Mouse (Mus musculus): Measurements from ENCODE around the gene Rsph4a. TPM values are rescaled to one million over a fixed set of nuclear protein-coding genes. Genes with fewer than 3 reads are reported as not detected.
"Not testable (repeated sequence)": the region's sequence is repeated elsewhere in the genome, so short reads cannot be mapped to it uniquely, and the experiment has no call there.

The Rsph4a gene
- 0.05 TPM in 1 of 2 replicates, not detected in the other for polyA plus RNA-seq (2016; fragmentation: Nextera tagmentation; extraction: Ambion mirVana)

GRCm38 (mm10) chr10:33904530-33905481 is at the start of gene Rsph4a:
Gene Rsph4a (plus strand): TSS chr10:33905111.
- H3K27me3 ChIP-seq (ENCODE audit: low read depth, poor library complexity, severe bottlenecking): no peaks in the 10 kb centered on the region
- no peaks in the 10 kb centered on the region for H3K36me3 ChIP-seq
- no peaks in the 10 kb centered on the region for H3K9me3 ChIP-seq (replicated peaks)
- WGBS: 7% methylated on average over 17 of the region's 17 CpGs
- H3K4me1 ChIP-seq: peaks cover 7% of the 10 kb centered on the region; the same call in 1 of the 2 replicates
- H3K27ac ChIP-seq: no peak within 1 kb of the TSS
- DNase-seq (ENCODE audit: low spot score): peak; percentile 60
- peak within 1 kb of the TSS; percentile 44 for H3K4me3 ChIP-seq

- H3K27me3 ChIP-seq (ENCODE audit: low read depth, poor library complexity, severe bottlenecking): no peaks in the 10 kb centered on the region
- H3K4me1 ChIP-seq: no peaks in the 10 kb centered on the region
- DNase-seq (ENCODE audit: low spot score): no peak
- H3K36me3 ChIP-seq: no peaks in the 10 kb centered on the region
- H3K27ac ChIP-seq: no peak within 1 kb of the TSS
- no peak within 1 kb of the TSS for H3K4me3 ChIP-seq
- no peaks in the 10 kb centered on the region for H3K9me3 ChIP-seq (replicated peaks)
These were observed 47.5 kb upstream of the Rsph4a start, which contains the start of gene Sult3a1 for GRCm38 (mm10) chr10:33857421-33857820. Gene Sult3a1 (plus strand): TSS chr10:33857721.

GRCm38 (mm10) chr10:33865994-33866393 is 38.9 kb upstream of the Rsph4a start:
- 88% methylated on average over 2 of the region's 2 CpGs for WGBS
- Histone ChIP-seq H3K27ac (no peak overlapping the region), H3K4me3 (no peak overlapping the region), H3K27me3 (ENCODE audit: low read depth, poor library complexity, severe bottlenecking) (no peaks in the 10 kb centered on the region), H3K36me3 (no peaks in the 10 kb centered on the region), H3K4me1 (no peaks in the 10 kb centered on the region), H3K9me3 (replicated peaks) (no peaks in the 10 kb centered on the region)
- DNase-seq (ENCODE audit: low spot score): no peak

GRCm38 (mm10) chr10:33870441-33870840 is 34.5 kb upstream of the Rsph4a start:
- Histone ChIP-seq H3K27me3 (ENCODE audit: low read depth, poor library complexity, severe bottlenecking) (no peaks in the 10 kb centered on the region), H3K4me3 (no peak overlapping the region), H3K36me3 (no peaks in the 10 kb centered on the region), H3K9me3 (replicated peaks) (no peaks in the 10 kb centered on the region), H3K27ac (no peak overlapping the region), H3K4me1 (no peaks in the 10 kb centered on the region)
- 10% methylated on average over 1 of the region's 1 CpGs for WGBS
- DNase-seq (ENCODE audit: low spot score): no peak

GRCm38 (mm10) chr10:33872672-33873398 is 32.1 kb upstream of the Rsph4a start:
- Histone ChIP-seq H3K27ac (no peak overlapping the region), H3K9me3 (replicated peaks) (no peaks in the 10 kb centered on the region), H3K27me3 (ENCODE audit: low read depth, poor library complexity, severe bottlenecking) (no peaks in the 10 kb centered on the region), H3K4me1 (no peaks in the 10 kb centered on the region), H3K36me3 (no peaks in the 10 kb centered on the region), H3K4me3 (no peak overlapping the region)
- DNase-seq (ENCODE audit: low spot score): no peak
- WGBS: 91% methylated on average over 2 of the region's 2 CpGs

- H3K4me3 ChIP-seq; DNase-seq (ENCODE audit: low spot score); H3K27me3 ChIP-seq (ENCODE audit: low read depth, poor library complexity, severe bottlenecking); H3K4me1 ChIP-seq; H3K36me3 ChIP-seq; H3K27ac ChIP-seq; H3K9me3 ChIP-seq (replicated peaks): not testable (repeated sequence)
- WGBS: 86% methylated on average over 2 of the region's 2 CpGs
These were observed 22.5 kb upstream of the Rsph4a start for GRCm38 (mm10) chr10:33882411-33882810.

GRCm38 (mm10) chr10:33901520-33901919 is 3.4 kb upstream of the Rsph4a start:
- H3K27me3 ChIP-seq (ENCODE audit: low read depth, poor library complexity, severe bottlenecking); H3K36me3 ChIP-seq; H3K4me3 ChIP-seq; H3K27ac ChIP-seq; H3K9me3 ChIP-seq (replicated peaks); H3K4me1 ChIP-seq; DNase-seq (ENCODE audit: low spot score): not testable (repeated sequence)
- WGBS: 80% methylated on average over 1 of the region's 1 CpGs

GRCm38 (mm10) chr10:33905489-33905888 is 578 bp downstream of the Rsph4a start:
- no peaks in the 10 kb centered on the region for H3K27me3 ChIP-seq (ENCODE audit: low read depth, poor library complexity, severe bottlenecking)
- H3K4me1 ChIP-seq: peaks cover 7% of the 10 kb centered on the region; the same call in 1 of the 2 replicates
- H3K27ac ChIP-seq: no peak overlapping the region
- 5% methylated on average over 6 of the region's 6 CpGs for WGBS
- H3K4me3 ChIP-seq: peak overlapping the region; percentile 44
- H3K9me3 ChIP-seq (replicated peaks): no peaks in the 10 kb centered on the region
- no peak for DNase-seq (ENCODE audit: low spot score)
- H3K36me3 ChIP-seq: no peaks in the 10 kb centered on the region

GRCm38 (mm10) chr10:33940702-33941101 is 35.8 kb downstream of the Rsph4a start:
- DNase-seq (ENCODE audit: low spot score): no peak
- H3K9me3 ChIP-seq (replicated peaks): no peaks in the 10 kb centered on the region
- no peaks in the 10 kb centered on the region for H3K4me1 ChIP-seq
- H3K4me3 ChIP-seq: no peak overlapping the region
- H3K36me3 ChIP-seq: peaks cover 89% of the 10 kb centered on the region
- no peak overlapping the region for H3K27ac ChIP-seq
- H3K27me3 ChIP-seq (ENCODE audit: low read depth, poor library complexity, severe bottlenecking): no peaks in the 10 kb centered on the region

- WGBS: 89% methylated on average over 3 of the region's 3 CpGs
- H3K9me3 ChIP-seq (replicated peaks): no peaks in the 10 kb centered on the region
- no peak overlapping the region for H3K4me3 ChIP-seq
- no peaks in the 10 kb centered on the region for H3K27me3 ChIP-seq (ENCODE audit: low read depth, poor library complexity, severe bottlenecking)
- peaks cover 72% of the 10 kb centered on the region for H3K36me3 ChIP-seq
- DNase-seq (ENCODE audit: low spot score): no peak
- H3K27ac ChIP-seq: no peak overlapping the region
- H3K4me1 ChIP-seq: peaks cover 5% of the 10 kb centered on the region
These were observed 40.5 kb downstream of the Rsph4a start for GRCm38 (mm10) chr10:33945390-33945789.

GRCm38 (mm10) chr10:33946336-33946735 is 41.4 kb downstream of the Rsph4a start:
- Histone ChIP-seq H3K27me3 (ENCODE audit: low read depth, poor library complexity, severe bottlenecking) (no peaks in the 10 kb centered on the region), H3K36me3 (peaks cover 63% of the 10 kb centered on the region), H3K27ac (no peak overlapping the region), H3K4me1 (peaks cover 6% of the 10 kb centered on the region), H3K9me3 (replicated peaks) (no peaks in the 10 kb centered on the region), H3K4me3 (no peak overlapping the region)
- 85% methylated on average over 2 of the region's 2 CpGs for WGBS
- no peak for DNase-seq (ENCODE audit: low spot score)

- H3K4me1 ChIP-seq: peaks cover 6% of the 10 kb centered on the region
- no peaks in the 10 kb centered on the region for H3K9me3 ChIP-seq (replicated peaks)
- peaks cover 25% of the 10 kb centered on the region for H3K36me3 ChIP-seq
- no peaks in the 10 kb centered on the region for H3K27me3 ChIP-seq (ENCODE audit: low read depth, poor library complexity, severe bottlenecking)
- DNase-seq (ENCODE audit: low spot score): peak; percentile 83
- H3K27ac ChIP-seq: peak within 1 kb of the TSS; percentile 95
- 5% methylated on average over 42 of the region's 42 CpGs for WGBS
- peak within 1 kb of the TSS; percentile 90 for H3K4me3 ChIP-seq
These were observed 46.1 kb downstream of the Rsph4a start, which contains the start of gene Zup1 for GRCm38 (mm10) chr10:33950803-33951583. Gene Zup1 (minus strand): TSS chr10:33951269.
